Mouse (Mus musculus) cerebellum, adult 2 months (tissue): ENCODE results near the gene Olfr1413. TPM values are rescaled to one million over a fixed set of nuclear protein-coding genes. Genes with fewer than 3 reads are reported as not detected.
A peak's percentile ranks its signal among the peaks of the same experiment; 100 is the strongest.

Source experiments
- DNase-seq, 2 experiments: peaks; one replicate each; pipeline ENCODE4 v3.0.0; 2021
- H3K27ac ChIP-seq: fragments of 200-500 bp; 2 replicates; pipeline ENCODE4 v1.5.1; 2012; ENCODE audit warnings: low read length, control low read depth, inconsistent platforms; ENCODE audit not compliant: insufficient read depth
- H3K27me3 ChIP-seq: fragments of 200-500 bp; 2 replicates; pipeline ENCODE4 v1.6.1; 2012; ENCODE audit warnings: inconsistent platforms, mild to moderate bottlenecking, low read length, moderate library complexity; ENCODE audit not compliant: control insufficient read depth, insufficient read depth
- H3K4me1 ChIP-seq: fragments of 200-500 bp; 2 replicates; pipeline ENCODE4 v1.6.1; 2011; ENCODE audit warnings: low read length; ENCODE audit not compliant: control insufficient read depth, insufficient read depth
- H3K4me3 ChIP-seq: fragments of 200-500 bp; replicated peaks from 2 replicates; pipeline ENCODE3; 2011; ENCODE audit warnings: mild to moderate bottlenecking, low read depth, low read length, control low read depth; ENCODE audit not compliant: insufficient read depth
- CTCF ChIP-seq: fragments of 200-500 bp; IDR thresholded peaks from 2 replicates; pipeline ENCODE4 v1.5.1; 2011; ENCODE audit warnings: low read depth, mild to moderate bottlenecking, control low read depth, low read length, moderate library complexity, borderline replicate concordance; ENCODE audit not compliant: insufficient read depth
- POLR2A ChIP-seq: fragments of 200-500 bp; IDR thresholded peaks from 2 replicates; pipeline ENCODE4 v1.6.1; 2011; ENCODE audit warnings: low read length, control low read depth, borderline replicate concordance; ENCODE audit not compliant: insufficient read depth
- WGBS: fragments of 180-500 bp; shearing (Covaris S2); methylation state at CpG from one replicate; pipeline ENCODE4 v1.1.7; 2018; 5-methylcytosine and 5-hydroxymethylcytosine counted together
- polyA plus RNA-seq: library from polyadenylated mRNA; depleted of rRNA; stranded (reverse); fragments of >200 nt; gene quantifications from 2 replicates; pipeline ENCODE4 v1.2.3, GENCODE M21; 2012; rRNA removed

The Olfr1413 gene
- polyA plus RNA-seq, 1 experiment: not detected

DNA sequence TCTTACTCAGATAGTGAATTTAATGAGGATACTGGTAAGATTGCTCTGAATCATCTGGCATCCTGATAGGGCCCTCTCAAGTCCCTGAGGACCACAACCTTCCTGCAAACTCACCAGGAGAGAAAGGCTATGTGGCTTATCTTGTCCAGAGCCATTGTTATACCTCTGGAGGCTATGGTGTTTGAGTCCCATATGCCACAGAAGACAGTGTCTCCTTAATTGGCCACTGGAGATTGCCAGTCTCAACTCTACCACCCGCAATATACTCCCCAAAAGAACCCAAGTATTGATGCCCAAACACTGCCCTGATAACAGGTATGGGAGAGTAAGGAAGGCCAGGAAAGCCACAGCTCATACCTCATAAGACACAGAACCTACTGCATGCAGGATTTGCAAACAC is 34.4 kb downstream of the Olfr1413 start, which contains the start of gene Olfr1410:
Gene Olfr1410 (plus strand): TSS at position 301 of the 400 bp plus-strand sequence.
- Histone ChIP-seq H3K4me1 (no peaks in the 10 kb centered on the region), H3K27me3 (no peaks in the 10 kb centered on the region), H3K4me3 (no peak within 1 kb of the TSS), H3K27ac (no peak within 1 kb of the TSS)
- TF ChIP-seq CTCF: no peak
- no peak for TF ChIP-seq POLR2A
- no peak for DNase-seq
- 89% methylated on average over 1 of the region's 1 CpGs for WGBS

DNA sequence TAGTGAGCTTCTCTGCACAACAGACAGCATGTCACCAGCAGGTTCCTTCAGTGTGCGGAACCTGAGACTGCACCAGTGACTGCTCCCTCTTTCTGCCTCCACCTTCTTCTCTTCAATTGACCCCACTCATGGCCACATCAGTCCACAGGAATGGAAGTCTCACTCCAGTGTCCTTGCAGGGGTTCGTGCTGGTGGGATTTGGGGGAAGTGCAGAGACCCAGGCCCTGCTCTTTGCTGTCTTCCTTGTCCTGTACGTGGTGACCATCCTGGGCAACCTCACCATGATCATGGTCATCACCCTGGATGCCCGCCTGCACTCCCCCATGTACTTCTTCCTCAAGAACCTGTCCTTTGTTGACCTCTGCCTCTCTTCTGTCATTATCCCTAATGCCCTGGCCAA is 36.6 kb downstream of the Olfr1413 start:
- WGBS: 72% methylated on average over 4 of the region's 4 CpGs
- Histone ChIP-seq H3K4me3 (no peak overlapping the region), H3K27ac (no peak overlapping the region), H3K27me3 (no peaks in the 10 kb centered on the region), H3K4me1 (no peaks in the 10 kb centered on the region)
- DNase-seq: no peak
- TF ChIP-seq POLR2A (no peak), CTCF (no peak)

DNA sequence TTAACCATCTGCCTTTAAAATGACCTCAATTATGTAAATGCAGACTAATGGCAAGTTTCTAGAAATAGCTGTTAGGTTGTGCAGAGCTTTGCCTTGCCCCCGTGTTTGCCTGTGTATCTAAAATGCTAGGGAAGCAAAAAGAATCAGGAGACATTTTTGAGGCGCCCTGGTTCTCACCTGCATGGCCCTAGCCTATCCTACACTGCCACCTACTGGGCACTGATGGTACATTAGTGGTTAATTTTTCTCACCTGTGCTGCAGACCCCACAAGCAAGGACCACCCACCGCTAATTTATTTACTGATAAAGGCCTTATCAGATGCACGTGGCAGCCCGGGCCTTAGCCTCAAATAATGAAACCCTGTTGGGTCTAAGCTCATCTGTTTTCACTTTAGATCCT is 39.9 kb downstream of the Olfr1413 start:
- TF ChIP-seq CTCF (peak; percentile 92), POLR2A (no peak)
- no peaks in the 10 kb centered on the region for H3K4me1 ChIP-seq
- H3K4me3 ChIP-seq: no peak overlapping the region
- no peak overlapping the region for H3K27ac ChIP-seq
- no peaks in the 10 kb centered on the region for H3K27me3 ChIP-seq
- DNase-seq: peak; percentile 50 to 59
- 4% methylated on average over 5 of the region's 5 CpGs for WGBS

DNA sequence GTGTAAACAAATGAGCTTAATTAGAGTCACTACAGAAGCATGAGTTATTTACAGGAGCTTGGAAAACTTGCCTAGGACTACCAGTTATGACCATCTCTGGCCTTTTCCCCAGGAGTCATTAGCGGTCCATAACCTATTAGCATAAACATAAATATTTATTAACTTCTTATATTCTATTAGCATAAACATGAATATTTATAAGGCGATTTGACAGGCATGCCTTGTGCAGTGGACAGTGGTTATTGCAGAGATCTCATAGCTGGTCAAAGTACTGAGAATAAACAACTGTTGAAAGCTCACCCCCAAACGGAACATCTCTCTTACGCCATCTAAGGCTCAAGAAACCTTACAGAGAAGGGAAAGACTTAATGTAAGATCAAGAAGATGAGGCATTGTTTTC is 42.1 kb downstream of the Olfr1413 start:
- WGBS: 16% methylated on average over 4 of the region's 4 CpGs
- TF ChIP-seq CTCF: no peak
- TF ChIP-seq POLR2A: no peak
- H3K4me3 ChIP-seq: no peak overlapping the region
- no peak for DNase-seq
- no peaks in the 10 kb centered on the region for H3K4me1 ChIP-seq
- no peaks in the 10 kb centered on the region for H3K27me3 ChIP-seq
- H3K27ac ChIP-seq: no peak overlapping the region

DNA sequence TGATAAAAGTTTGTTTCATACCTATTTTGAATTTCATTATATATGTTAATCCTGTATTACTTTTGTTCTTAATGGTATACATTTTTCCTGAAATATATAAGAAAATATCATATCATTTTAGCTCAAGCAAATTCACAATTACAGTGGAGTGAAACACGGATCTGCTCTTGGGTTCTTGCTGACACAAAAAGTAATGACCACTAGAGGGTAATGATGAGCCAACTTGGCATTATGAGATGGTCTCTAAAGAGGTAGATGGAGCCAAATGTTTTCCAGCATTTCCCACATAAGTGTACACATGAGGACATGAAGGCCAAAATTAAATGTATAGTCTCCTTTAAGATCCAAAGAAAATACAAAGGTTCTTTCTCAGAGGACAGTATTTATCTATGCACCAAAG is 43.4 kb downstream of the Olfr1413 start:
- DNase-seq: no peak
- Histone ChIP-seq H3K27ac (no peak overlapping the region), H3K4me1 (no peaks in the 10 kb centered on the region), H3K4me3 (no peak overlapping the region), H3K27me3 (no peaks in the 10 kb centered on the region)
- WGBS: 0% methylated on average over 1 of the region's 1 CpGs
- TF ChIP-seq POLR2A (no peak), CTCF (peak; percentile 27; the same call in 1 of the 2 replicates)

DNA sequence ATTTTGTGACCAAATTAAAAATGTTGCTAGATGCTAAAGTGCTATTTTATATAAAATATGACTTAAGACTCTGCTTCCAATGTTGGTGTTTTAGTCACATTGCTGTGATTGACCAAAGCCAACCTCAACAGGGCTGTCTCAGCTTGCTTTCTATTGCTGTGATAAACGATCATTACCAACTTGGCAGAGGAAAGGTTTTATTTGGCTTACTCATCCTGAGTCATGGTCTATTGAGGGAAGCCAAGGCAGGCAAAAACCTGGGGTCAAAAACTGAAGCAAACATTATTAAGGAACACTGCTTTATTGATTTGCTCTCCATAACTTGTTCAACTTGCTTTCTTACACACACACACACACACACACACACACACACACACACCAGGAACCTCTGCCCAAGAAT is 44.9 kb downstream of the Olfr1413 start:
- Histone ChIP-seq H3K27ac (no peak overlapping the region), H3K4me3 (no peak overlapping the region), H3K4me1 (no peaks in the 10 kb centered on the region), H3K27me3 (no peaks in the 10 kb centered on the region)
- no peak for DNase-seq
- TF ChIP-seq CTCF: no peak
- TF ChIP-seq POLR2A: no peak
- WGBS: 38% methylated on average over 1 of the region's 1 CpGs

DNA sequence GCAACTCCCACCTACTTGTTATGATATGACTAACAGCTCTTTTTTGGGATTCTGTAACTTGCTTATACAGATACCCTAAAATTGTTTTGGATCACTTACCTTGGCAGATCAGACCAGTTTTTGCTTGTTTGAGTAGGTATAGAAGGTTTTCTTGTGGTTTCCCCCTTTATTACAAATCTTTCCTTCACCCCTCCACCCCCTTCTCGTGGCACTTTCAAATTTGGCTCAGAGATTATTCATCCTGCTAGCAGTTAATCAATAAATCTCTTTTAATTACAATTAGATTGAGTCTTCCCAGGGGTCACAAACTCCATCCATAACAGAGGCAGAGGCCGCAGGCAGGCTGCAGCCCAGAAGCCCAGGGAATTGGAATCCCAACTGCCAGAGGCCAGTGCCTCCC is 46.4 kb downstream of the Olfr1413 start, which contains the start of gene Olfr12:
Gene Olfr12 (plus strand): TSS at position 301 of the 400 bp plus-strand sequence.
- Histone ChIP-seq H3K4me1 (no peaks in the 10 kb centered on the region), H3K27ac (no peak within 1 kb of the TSS), H3K4me3 (no peak within 1 kb of the TSS), H3K27me3 (no peaks in the 10 kb centered on the region)
- WGBS: 69% methylated on average over 2 of the region's 2 CpGs
- TF ChIP-seq POLR2A (no peak), CTCF (no peak)
- DNase-seq: no peak

DNA sequence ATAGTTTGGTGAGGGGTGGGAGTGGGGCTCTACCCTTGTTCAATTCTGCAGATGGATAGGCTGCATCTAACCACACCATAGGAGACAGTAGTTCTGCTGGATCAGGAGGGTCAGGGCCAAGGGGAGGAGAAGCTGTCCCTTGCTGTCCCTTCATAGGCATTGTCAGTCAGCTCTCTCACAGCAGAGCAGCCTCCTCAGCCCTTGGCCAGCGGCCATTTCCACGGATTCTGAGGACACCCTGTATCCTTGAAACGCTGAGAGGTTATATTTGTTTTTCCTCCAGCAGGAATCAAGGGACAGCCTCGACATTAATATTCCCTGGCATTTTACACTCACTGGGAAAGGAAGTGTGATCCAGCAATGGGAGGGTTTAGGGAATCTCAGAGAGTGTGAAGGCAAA is 47.2 kb downstream of the Olfr1413 start:
- TF ChIP-seq POLR2A (no peak), CTCF (no peak)
- DNase-seq: no peak
- 22% methylated on average over 4 of the region's 4 CpGs for WGBS
- Histone ChIP-seq H3K4me3 (no peak overlapping the region), H3K27ac (no peak overlapping the region), H3K4me1 (no peaks in the 10 kb centered on the region), H3K27me3 (no peaks in the 10 kb centered on the region)

Other genes with a start within 250 kb of the Olfr1413 start
- 226 and 229 TPM in 2 replicates for gene Ndufa10, start 97.5 kb upstream of the Olfr1413 start, polyA plus RNA-seq
- not detected in 2 replicates for gene Olfr1416, start 86.2 kb upstream of the Olfr1413 start, polyA plus RNA-seq
- gene Olfr1415, start 75.2 kb upstream of the Olfr1413 start, polyA plus RNA-seq: not detected in 2 replicates
- gene Olfr1414, start 52.7 kb upstream of the Olfr1413 start, polyA plus RNA-seq: not detected in 2 replicates
- not detected in 2 replicates for gene Olfr1412, start 14.5 kb downstream of the Olfr1413 start, polyA plus RNA-seq
- not detected in 2 replicates for gene Olfr1411, start 23.1 kb downstream of the Olfr1413 start, polyA plus RNA-seq
- gene Olfr1410, start 34.5 kb downstream of the Olfr1413 start, polyA plus RNA-seq: not detected in 2 replicates
- not detected in 2 replicates for gene Olfr12, start 46.5 kb downstream of the Olfr1413 start, polyA plus RNA-seq
- 374 and 414 TPM in 2 replicates for gene Cops9, start 70.7 kb downstream of the Olfr1413 start, polyA plus RNA-seq
- gene Otos, start 77.5 kb downstream of the Olfr1413 start, polyA plus RNA-seq: 0.07 and 0.13 TPM in 2 replicates